Mouse (Mus musculus): ENCODE data around the gene Dcpp3.

- TF ChIP-seq POLR2A (IDR thresholded peaks at IDR 0.05; ENCODE audit: low read depth, low read length) (no peak), CTCF (conservative IDR thresholded peaks at IDR 0.05; ENCODE audit: insufficient read depth, insufficient read length, low read depth, low read length) (no peak)
These were observed 7.8 kb downstream of the Dcpp3 start for GRCm38 (mm10) chr17:23925090-23925493.
